26 mouse cellular contexts compared by ENCODE assay signal in the genomic region with DNA sequence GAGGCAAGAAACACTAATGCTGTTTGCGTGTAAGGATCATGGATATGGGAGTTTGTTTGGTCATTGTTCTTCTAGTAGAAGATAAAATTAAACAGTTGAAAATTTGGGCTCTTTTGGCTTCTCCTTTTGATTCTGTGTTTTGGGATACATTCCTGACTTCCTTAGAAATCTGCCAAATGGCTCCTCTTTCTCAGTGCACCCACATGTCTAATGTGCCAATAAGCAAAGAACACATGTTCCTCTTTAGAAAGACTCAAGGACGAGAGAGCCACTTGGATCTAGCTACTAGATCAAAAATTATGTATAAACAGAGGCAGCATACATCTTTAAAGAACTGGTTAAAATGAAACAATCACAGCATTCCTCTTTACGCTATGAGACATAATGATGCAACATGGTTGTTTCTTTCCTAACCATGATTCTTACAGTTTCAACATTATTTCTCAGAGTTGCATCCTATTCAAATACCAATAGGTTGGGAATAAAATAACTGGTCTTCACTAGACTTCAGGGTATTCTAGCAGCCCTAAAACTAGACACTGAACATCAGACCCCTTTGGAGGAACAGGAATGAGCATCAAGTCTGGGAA. TPM values are rescaled to one million over a fixed set of nuclear protein-coding genes. Genes with fewer than 3 reads are reported as not detected.
A peak's percentile ranks its signal among the peaks of the same experiment; 100 is the strongest.
DNase-seq lines count a peak whose midpoint lies in the region; ATAC-seq and TF ChIP-seq lines count a peak whose summit lies in the region.
"Had no signal": no experiment of that assay in that cellular context is flagged by ENCODE, and none has a peak within 500 bp of the region (broad histone marks: within the 10 kb centered on the region; RNA-seq: fewer than 3 reads in every experiment).

No protein-coding gene starts in this region.

- no peak for ATAC-seq in lung, postnatal 0 days
- ATAC-seq in megakaryocyte, adult 5-6 weeks (ENCODE audit: poor library complexity, severe bottlenecking), result peak; percentile 60
- ATAC-seq: forebrain, embryonic 14.5 days; forebrain, embryonic 16.5 days had no signal

- no peak overlapping the region for H3K27ac ChIP-seq in lung, postnatal 0 days (ENCODE audit: low read length)
- H3K27ac ChIP-seq: embryonic facial prominence, embryonic 13.5 days; embryonic facial prominence, embryonic 15.5 days; forebrain, embryonic 10.5 days; forebrain, embryonic 12.5 days had no signal

- no peak overlapping the region for H3K4me2 ChIP-seq in lung, postnatal 0 days (replicated peaks; ENCODE audit: low read depth, low read length)
- H3K4me2 ChIP-seq: embryonic facial prominence, embryonic 13.5 days; embryonic facial prominence, embryonic 15.5 days; forebrain, embryonic 12.5 days had no signal

- peak; percentile 65 for DNase-seq in lung, postnatal 0 days (ENCODE audit: low spot score)
- DNase-seq in lung, adult 2 months, result no peak
- DNase-seq in NIH3T3 (ENCODE audit: low read depth), result peak; percentile 8
- peak; percentile 64 for DNase-seq in telencephalon, adult 2 months (ENCODE audit: low read depth, low spot score)
- no peak for DNase-seq in layer of hippocampus, postnatal 10 days (ENCODE audit: low spot score in 2 of 2)
- no peak for DNase-seq in heart, postnatal 10 days
- DNase-seq in gastrocnemius, adult 8-10 months (ENCODE audit: low spot score in 2 of 2), result no peak
- DNase-seq: adrenal gland, adult 2 months; adrenal gland, postnatal 10 days; adrenal gland, postnatal 25 days; cerebellum, adult 11-12 months; cerebellum, adult 2 months; cerebellum, adult 9-10 months; cerebellum, postnatal 10 days; cerebellum, postnatal 36 days; embryo, embryonic 11 days had no signal

- H3K27me3 ChIP-seq in lung, postnatal 0 days (replicated peaks; ENCODE audit: insufficient read depth, low read length), result no peaks in the 10 kb centered on the region
- H3K27me3 ChIP-seq: embryonic facial prominence, embryonic 13.5 days; embryonic facial prominence, embryonic 15.5 days; forebrain, embryonic 12.5 days had no signal

- WGBS in lung, postnatal 0 days, result 68% methylated on average over 3 of the region's 3 CpGs
- WGBS in lung, adult 2 months, result 68% methylated on average over 3 of the region's 3 CpGs

- intact Hi-C loops in heart, postnatal 10 days (cut with DNase I), result no loop called here

- H3K36me3 ChIP-seq in lung, postnatal 0 days (ENCODE audit: insufficient read depth, low read length), result no peaks in the 10 kb centered on the region
- H3K36me3 ChIP-seq: embryonic facial prominence, embryonic 13.5 days; embryonic facial prominence, embryonic 15.5 days; forebrain, embryonic 10.5 days; forebrain, embryonic 12.5 days; G1E had no signal

- H3K9ac ChIP-seq in lung, postnatal 0 days (replicated peaks; ENCODE audit: low read depth), result no peak overlapping the region
- H3K9ac ChIP-seq: embryonic facial prominence, embryonic 13.5 days; embryonic facial prominence, embryonic 15.5 days; forebrain, embryonic 12.5 days had no signal

- peaks cover 4% of the 10 kb centered on the region; the same call in 1 of the 2 replicates for H3K4me1 ChIP-seq in lung, postnatal 0 days (ENCODE audit: insufficient read depth, low read depth, low read length)
- peaks cover 10% of the 10 kb centered on the region for H3K4me1 ChIP-seq in lung, adult 2 months (ENCODE audit: control insufficient read depth, insufficient read depth, low read length)
- H3K4me1 ChIP-seq: forebrain, embryonic 10.5 days had no signal

- H3K4me3 ChIP-seq in lung, postnatal 0 days (ENCODE audit: low read depth, low read length), result no peak overlapping the region
- H3K4me3 ChIP-seq in lung, adult 2 months (replicated peaks; ENCODE audit: extremely low read depth, low read depth, low read length), result no peak overlapping the region
- H3K4me3 ChIP-seq: embryonic facial prominence, embryonic 13.5 days; embryonic facial prominence, embryonic 15.5 days; erythroblast, embryonic 14.5 days; forebrain, embryonic 10.5 days; forebrain, embryonic 12.5 days had no signal

- no peak for TF ChIP-seq EP300 in lung, postnatal 0 days (IDR thresholded peaks at IDR 0.05)

- H3K9me3 ChIP-seq in lung, postnatal 0 days (ENCODE audit: low read length), result no peaks in the 10 kb centered on the region
- H3K9me3 ChIP-seq: embryonic facial prominence, embryonic 13.5 days; embryonic facial prominence, embryonic 15.5 days; forebrain, embryonic 10.5 days; forebrain, embryonic 12.5 days had no signal

- TF ChIP-seq POLR2A in lung, adult 2 months (IDR thresholded peaks at IDR 0.05; ENCODE audit: borderline replicate concordance, extremely low read depth, low read depth, low read length), result no peak

- no peak for TF ChIP-seq CTCF in lung, postnatal 0 days (IDR thresholded peaks at IDR 0.05)
- no peak for TF ChIP-seq CTCF in lung, adult 2 months (IDR thresholded peaks at IDR 0.05; ENCODE audit: insufficient read depth, low read length)

RNA-seq across cellular contexts. Expression of gene Tmem100, which starts 50.6 kb away (rescaled TPM):
- polyA plus RNA-seq in lung, postnatal 0 days (2015; fragmentation: Nextera tagmentation; extraction: Ambion mirVana), result 266 and 283 TPM in 2 replicates
- 169 and 219 TPM in 2 replicates for polyA plus RNA-seq in lung, adult 2 months (2012; rRNA removed)
- 0.36 TPM in 1 of 2 replicates, not detected in the other for total RNA-seq in megakaryocyte, adult 5-6 weeks (2015)
- total RNA-seq in megakaryocyte, adult 5-6 weeks (2017), result not detected in 2 replicates
- total RNA-seq in layer of hippocampus, postnatal 10 days (2021), result 10 to 100 TPM; 28.2 to 30.1 TPM
- total RNA-seq in heart, postnatal 10 days (2021), result 10 to 100 TPM; 20.4 to 39.3 TPM
- 10 to 100 TPM in 2 of 4 experiments, 1 to 10 TPM in 2; 9.1 to 24.0 (median 11.7) TPM for total RNA-seq in gastrocnemius, adult 8-10 months (2022)
- polyA plus RNA-seq: C2C12; erythroblast, embryonic 14.5 days had no signal

Comparison
In these comparisons a context has a peak if more than half of its experiments do, and no peak if none do; other contexts are left out.
1. DNase-seq: peak in lung, postnatal 0 days (single experiment), NIH3T3 (single experiment) and telencephalon, adult 2 months (single experiment); none in lung, adult 2 months (single experiment), layer of hippocampus, postnatal 10 days (0 of 2), heart, postnatal 10 days (0 of 2) and gastrocnemius, adult 8-10 months (0 of 2).
2. RNA of gene Tmem100, which starts 50.6 kb away (total RNA-seq): 20.4 to 39.3 TPM in heart, postnatal 10 days, 28.2 to 30.1 TPM in layer of hippocampus, postnatal 10 days and 9.1 to 24.0 TPM in gastrocnemius, adult 8-10 months; 0.36 TPM in megakaryocyte, adult 5-6 weeks; every median in the first group is over 4 times any median in the second.